Mouse (Mus musculus): ENCODE results near the gene Actl11.

The Actl11 gene

DNA sequence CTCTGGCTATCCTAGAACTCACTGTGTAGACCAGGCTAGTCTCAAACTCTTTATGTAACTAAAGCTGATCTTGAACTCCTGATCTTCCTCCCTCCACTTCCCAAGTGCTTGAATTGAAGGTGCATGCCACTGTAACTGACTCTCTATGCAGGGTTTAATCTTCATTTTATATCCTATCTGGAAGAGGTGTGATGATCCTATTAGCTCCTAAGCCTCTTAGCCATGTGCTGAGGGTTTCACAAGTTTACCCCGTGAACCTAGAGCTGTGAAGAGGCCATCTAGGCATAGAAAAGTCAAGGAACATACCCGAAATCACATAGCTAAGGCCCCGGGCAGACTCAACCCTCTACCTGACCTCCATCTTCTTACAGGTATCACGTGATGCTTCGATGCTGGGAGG lies 8.8 kb upstream of the Actl11 start:
- ATAC-seq (ENCODE audit: low TSS enrichment) = no peak

DNA sequence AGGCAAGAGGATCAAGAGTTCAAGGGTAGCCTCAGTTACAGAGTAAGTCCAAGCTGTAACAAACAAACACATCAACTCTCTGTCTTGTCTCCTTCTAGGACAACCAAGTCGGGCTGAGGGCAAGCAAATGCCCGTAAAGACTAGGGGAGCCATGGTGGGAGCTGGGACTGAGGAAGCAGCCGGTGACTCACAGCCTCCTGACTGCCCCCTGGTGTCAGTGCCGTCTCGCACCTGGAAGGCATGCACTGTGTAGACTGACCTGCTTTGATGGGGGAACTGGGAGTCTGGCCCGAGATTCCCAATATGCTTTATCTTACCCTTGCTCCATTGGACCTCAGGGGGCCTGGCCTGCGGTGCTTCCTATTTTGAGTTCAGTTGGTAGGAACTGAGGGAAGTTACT lies 5.2 kb upstream of the Actl11 start:
- no peak for ATAC-seq (ENCODE audit: low TSS enrichment)

DNA sequence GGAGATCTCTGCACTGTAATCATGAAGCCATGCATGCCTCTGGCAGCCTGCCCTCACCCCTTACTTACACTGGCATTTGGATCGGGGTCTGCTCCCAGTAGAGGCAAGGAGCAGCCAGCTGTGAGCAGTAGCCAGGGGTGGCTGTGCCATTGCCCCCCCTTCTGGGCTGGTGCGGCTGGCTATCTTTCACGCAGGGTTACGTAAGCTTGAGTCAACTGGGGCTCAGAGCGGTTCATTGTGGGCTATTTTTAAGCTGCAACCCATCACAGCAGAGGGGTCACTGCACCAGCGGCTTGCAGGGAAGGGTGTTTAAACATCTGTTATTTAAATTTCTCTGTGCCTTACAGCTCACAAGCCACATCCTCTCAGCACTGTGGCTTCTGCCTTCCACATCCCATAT lies 4.3 kb upstream of the Actl11 start:
- ATAC-seq (ENCODE audit: low TSS enrichment) = 0 out of 2 replicates have a peak, but pooled peaks have one; percentile 17

DNA sequence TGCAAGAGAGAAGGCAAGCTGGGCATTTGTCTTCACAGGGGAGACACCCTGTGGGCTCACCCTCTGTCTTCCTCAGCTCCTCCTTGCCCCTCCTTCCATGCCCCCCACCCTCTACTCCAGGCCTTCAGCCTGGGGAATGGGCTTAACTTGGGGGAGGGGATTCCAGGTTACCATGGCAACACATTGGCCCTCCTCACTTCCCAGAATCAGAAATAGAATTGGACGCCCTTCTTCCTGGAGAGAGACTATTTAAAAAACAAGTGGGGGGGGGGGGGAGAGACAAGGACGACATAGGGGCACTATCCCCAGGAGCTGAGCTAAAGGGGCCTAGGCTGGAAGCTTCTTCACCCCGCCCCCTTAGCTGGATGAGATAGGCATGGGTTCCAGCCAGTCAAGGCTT lies 3.0 kb upstream of the Actl11 start:
- no peak for ATAC-seq (ENCODE audit: low TSS enrichment)

DNA sequence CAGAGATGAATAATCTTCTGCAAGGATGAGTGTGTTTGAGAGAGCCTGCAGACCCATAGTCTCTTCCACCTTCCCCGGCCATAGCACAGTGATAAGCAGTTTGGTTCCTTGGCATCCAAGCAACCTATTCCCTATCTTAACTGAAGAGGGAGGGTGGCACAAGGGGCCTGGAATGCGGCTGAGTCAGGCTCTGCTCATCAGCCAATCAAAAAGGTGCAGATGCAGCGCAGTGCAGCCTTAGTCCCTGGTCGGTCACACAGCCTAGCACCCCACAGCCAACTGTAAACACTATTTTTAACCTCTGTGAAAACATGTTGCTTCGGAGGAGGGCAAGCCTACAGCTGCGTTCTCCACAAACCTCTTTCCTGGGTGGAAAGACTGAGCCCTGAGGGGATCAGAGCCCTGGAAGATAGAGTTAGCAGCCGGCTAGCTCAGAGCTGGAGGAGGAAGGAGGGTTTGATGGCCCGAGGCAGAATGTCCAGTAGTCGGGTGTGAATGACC lies 1.3 kb upstream of the Actl11 start:
- ATAC-seq (ENCODE audit: low TSS enrichment) = peak; percentile 52

DNA sequence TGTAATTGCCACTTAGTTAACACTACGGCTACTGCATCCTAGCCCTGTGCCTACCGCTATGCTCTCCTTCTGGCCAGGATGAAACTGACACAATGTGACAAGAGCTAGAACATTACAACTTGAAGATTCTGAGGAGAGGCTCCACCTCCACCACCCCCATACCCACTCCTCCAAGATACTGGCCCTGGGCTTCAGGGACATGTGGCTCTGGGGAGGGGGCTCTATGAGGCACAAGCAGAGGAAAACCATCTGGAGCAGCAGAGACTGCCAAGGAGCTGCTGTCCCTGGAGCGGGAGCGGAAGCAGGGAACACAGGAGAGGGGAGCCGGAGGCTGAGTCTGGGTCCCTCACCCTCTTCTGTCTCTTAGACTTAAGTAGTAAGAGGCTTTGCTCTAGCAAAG lies 520 bp upstream of the Actl11 start:
- ATAC-seq (ENCODE audit: low TSS enrichment) = no peak

DNA sequence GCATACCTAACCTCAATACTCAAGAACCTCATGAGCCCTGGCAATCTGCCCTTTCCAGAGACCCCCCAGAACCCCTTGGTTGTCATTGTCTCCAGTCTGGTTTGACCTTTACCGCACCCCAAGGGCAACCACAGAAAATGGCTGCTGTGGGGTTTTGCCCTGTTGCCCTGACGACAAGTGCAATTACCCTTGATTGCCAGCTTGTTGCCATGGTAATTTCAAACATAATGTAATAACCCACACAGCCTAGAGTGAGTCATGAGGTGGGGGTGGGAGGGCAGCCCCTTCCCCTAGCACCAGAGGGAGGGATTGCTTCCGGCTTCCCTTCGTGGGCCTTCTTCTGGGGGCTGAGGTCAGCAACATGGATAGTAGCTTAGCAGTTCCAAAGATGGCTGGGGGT lies 4.0 kb downstream of the Actl11 start:
- ATAC-seq (ENCODE audit: low TSS enrichment) = no peak

DNA sequence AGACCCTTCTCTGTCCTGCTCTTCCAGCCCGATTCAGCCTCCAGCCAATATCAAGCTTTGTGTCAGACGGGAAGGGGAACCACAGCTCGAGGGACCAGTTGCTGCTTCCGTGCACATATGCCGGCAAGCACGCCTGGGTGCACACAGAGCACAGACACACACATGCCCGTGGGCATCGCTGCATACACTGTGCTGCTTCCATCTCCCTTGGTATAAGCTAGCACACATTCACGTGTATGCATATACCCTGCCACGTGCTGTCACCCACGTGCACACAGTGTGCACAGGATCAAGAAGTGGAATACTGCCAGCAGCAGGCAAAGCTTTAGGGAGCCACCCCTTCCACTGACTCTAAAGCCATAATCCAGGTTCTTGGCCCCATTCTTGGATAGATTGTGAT lies 5.9 kb downstream of the Actl11 start:
- ATAC-seq (ENCODE audit: low TSS enrichment) = no peak; the same call in 1 of the 2 replicates

DNA sequence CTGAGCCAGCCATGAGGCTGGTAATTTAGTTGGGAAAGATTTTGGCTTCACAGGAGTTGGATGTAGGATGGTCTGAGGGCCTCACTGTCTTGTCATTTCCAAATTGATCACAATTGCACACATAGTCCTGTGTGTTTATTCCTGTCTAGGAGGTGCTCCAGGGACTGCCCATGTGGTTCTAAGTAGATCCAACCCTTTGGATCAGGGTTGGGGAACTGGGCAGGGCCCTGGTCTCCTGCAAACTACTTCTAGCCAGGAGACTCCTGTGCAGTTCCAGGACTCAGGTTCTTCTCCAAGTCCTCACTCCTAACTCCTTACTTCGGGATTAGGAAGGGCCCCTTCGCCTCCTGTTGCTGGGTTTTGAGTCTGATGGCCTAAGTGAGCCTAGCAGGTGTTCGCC lies 7.1 kb downstream of the Actl11 start, which contains the start of gene Camkv:
Gene Camkv, plus strand, starts transcription at position 301 of the 400 bp plus-strand sequence.
- ATAC-seq (ENCODE audit: low TSS enrichment) = peak; percentile 17; the same call in 1 of the 2 replicates

DNA sequence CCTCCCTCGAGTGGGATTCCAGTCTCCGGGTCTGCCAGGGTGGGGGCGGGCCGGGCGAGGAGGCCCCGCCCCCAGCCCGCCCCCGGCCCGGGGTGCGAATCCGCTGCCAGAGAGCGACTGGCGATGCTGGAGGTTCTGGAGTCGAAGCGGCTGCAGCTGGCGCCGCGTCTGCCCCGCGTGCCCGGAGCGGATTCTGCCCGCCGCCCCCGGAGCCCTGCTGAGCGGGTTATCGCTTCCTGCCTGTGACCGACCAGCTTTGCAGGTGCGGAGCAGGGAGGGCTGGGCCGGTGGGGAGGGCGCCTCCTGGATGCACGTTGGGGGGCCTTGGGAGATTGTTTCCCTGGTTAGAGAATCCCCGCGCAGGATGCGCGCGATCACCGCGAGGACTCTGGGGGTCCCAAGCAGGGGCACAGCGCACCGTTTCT lies 7.5 kb downstream of the Actl11 start:
- peak; percentile 42 for ATAC-seq (ENCODE audit: low TSS enrichment)

DNA sequence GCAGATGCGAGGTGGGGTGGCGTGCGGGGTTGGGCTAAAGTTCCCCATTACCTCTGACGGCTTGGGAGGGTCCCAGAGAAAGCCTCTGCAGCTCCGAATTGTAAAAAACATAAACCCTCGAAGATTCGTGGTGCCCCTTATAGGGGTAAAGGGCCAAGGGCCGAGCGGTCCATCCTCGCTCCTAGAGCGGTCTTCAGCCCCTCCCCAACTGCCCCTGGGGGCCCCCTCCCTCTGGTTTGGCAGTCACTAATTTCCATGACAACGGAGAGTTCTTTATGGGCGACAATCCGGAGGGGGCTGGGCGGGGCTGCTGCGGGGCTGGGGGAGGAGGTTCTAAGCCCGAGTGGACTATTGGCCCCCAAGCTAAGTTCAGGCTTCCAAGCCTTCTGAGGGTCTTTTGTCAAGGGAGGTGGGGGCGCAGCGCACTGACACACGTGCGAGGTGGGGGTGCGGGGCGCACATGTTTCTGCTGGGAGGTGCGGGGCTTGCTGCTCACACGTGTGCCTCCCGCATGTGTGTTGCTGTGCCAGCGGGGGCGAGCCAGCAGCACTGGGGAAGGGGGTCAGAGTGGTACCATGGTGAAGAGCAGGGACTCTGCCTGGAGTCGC lies 8.1 kb downstream of the Actl11 start:
- ATAC-seq (ENCODE audit: low TSS enrichment) = peak; percentile 17; the same call in 1 of the 2 replicates

DNA sequence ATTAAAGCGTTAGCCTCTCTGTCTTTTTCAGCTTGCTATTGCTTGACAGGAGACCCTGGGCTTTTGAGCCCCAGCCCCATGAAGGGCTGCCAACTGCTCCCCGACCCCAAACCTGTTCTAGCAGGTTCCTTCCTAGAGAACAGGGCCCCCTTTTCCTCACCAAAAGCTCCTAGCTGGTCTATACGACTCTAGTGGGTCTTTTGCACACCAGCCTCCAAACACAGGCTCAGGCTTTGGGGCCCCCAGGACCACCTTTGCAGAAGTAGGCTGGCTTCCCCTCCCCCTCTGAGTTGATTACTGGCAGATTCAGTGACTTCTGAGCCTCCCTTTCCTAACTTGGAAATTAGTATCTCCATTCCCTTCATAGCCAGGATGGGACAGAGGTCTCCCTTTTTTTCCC lies 8.6 kb downstream of the Actl11 start:
- no peak for ATAC-seq (ENCODE audit: low TSS enrichment)

DNA sequence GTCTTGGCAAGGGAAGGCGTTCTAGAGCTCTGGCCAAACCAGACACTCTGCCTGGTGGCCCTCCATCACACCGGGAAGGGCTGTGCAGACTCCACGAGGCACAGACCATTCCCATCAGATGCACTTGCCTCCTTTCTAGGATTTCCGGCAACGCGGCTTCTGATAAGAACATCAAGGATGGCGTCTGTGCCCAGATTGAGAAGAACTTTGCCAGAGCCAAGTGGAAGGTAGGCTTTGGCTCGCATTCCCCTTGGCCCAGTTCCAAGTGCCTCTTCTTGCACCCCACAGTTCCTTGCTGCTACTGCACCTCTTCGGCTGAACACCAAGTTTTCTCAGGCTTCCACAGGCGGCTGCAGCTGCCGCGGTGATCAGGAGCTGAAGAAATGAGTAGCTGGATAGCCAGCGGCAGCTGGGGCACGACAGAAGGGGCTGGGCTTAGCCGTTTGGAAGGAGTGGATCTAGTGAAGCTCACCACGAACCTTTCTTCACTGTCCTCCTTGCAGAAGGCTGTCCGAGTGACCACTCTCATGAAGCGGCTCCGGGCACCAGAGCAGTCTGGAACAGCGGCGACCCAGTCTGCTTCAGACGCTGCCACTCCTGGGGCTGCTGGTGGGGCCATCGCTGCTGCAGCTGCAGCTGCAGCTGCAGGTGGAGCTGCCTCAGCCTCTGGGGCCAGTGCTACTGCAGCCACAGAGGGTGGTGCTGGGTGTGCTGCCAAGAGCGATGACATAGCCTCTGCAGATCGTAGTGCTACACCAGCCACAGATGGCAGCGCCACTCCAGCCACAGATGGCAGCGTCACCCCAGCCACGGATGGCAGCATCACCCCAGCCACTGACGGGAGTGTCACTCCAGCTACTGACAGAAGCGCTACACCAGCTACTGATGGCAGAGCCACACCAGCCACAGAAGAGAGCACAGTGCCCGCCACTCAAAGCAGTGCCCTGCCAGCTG lies 19.2 kb downstream of the Actl11 start:
- ATAC-seq (ENCODE audit: low TSS enrichment) = no peak

DNA sequence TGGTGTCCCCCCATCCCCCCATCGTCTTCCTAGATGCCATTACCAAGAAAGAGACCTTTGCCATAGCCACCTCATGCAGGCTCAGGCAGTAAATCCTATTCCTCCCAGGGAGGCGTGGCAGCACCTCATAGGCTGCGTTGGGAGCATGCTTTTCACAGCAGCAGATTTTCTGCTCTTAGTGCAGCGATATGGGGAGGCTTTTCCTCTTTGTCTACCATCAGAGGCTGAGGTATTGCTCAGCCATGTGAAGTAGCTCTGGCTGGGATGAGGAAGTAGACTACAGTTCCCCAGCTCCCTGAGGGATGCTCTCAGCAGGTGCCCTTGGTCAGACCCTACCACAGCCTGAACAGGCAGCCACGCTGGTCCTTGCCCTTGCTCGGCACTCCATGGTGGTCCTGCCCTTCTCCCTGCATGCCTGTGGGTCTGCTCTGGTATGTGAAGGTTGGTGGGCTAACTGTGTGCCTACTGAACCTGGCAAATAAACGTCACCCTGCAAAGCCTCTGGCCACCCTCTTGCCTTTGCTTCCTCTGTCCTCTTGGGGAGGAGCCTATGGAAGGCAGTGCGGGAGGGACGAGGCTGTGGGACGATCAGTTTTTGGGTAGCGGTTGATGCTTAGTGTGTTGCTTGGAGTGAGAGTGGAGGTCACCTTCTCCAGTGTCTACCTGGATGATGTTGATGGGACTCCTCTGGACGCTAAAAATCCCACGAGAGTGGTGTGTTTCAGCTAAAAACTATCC lies 21.1 kb downstream of the Actl11 start:
- ATAC-seq (ENCODE audit: low TSS enrichment) = no peak

DNA sequence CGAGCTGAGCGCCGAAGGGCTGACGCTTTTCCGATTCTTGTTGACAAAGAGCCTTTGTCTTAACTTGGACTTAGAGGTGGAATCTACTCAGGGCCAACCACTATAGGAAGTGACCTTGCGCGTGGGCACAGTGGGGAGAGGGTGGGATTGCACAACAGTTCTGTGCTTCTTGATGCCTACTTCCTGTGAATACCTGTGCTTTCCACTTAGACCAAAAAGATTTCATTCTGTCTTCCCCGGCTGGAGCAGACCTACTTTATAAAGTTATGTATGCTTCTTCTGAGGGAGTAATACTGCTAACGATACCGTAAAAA lies 21.6 kb downstream of the Actl11 start, which contains the start of gene Traip:
Gene Traip, plus strand, starts transcription at position 215 of the 314 bp plus-strand sequence.
- no peak for ATAC-seq (ENCODE audit: low TSS enrichment)

DNA sequence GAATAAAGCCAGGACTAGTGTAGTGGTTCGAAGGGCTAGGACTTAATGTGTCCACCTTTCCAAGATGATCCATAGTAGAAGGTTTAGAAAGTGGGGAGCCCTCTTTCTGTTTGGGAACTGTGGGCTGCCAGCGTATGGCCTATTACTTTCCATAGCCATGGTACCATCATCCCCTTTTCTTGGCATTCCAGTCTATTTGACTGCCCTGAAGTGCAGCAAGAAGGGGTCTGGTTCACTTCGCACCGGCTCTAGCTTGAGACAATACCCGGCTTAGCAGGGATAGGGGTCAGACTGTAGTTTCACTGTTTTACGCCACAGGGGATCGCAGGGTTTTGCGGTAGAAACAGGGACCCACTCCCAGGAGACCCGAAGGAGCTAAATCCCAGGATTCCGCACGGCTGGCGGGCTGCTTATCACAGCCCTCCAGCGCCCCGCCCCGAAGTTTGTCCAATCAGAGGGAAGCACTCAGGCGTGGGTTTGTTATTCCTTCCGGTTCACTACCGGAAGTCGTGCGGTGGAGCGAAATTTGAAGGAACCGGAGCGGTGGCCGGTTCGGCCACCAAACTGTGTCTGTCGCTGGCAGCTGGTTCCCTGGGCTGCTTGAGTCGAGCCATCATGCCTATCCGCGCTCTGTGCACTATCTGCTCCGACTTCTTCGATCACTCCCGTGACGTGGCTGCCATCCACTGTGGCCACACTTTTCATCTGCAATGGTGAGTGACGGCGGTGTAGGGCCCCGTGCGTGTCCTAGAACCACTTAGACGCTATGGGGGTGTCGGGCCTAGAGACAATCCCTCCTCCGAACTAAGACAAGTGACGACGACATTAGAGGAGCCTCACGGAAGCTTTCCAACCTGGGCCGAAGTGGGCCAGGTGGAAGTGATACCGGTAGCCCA lies 22.4 kb downstream of the Actl11 start:
- peak; percentile 96 for ATAC-seq (ENCODE audit: low TSS enrichment)

DNA sequence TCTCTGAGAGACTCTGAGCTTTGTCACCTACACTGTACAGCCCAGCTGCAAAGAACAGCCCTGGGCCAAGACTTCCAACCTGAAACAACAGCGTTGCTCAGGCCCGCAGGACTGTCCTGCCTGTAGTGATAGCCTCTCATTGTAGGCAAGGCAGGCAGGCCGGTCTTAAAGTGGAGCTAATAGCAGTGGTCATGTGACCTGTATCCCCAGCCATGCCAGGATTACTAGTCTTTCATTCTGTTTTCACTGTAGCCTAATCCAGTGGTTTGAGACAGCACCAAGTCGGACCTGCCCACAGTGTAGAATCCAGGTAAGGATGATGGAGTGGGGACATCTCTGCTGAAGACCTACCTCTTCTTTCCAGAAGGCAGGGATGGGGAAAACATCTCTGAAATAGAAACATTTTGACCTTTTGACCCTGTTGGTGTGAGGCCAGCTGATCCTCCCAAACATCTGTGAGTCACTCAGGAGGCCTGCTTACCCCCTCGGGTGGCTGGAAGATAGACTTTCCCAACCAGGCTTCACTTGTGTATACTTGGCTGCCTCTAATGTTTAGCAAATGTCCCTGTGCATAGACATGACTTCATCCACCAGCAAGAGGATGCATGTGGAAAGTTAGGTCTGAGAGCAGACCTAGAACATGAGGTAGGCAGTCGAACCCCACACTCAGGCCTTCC lies 27.5 kb downstream of the Actl11 start:
- ATAC-seq (ENCODE audit: low TSS enrichment) = no peak

DNA sequence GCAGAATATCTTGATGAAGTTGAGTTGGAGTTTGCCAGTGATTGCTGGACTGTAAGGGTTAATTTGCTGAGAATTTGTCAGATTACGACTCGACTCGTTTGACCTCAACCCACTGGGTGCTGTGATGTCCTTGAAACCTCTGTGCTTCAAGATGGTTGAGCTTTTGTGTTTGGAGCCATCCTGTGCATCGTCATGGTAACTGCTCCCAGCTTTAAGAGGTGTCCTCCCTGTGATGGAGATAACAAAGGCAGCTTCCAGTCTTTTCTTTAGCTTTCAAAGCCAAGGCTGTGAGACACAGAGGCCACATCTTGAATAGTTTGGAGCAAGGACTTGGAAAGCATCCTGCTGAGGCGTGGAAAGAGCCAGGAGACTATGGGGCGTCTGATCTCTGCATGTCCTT lies 28.9 kb downstream of the Actl11 start:
- ATAC-seq (ENCODE audit: low TSS enrichment) = no peak

DNA sequence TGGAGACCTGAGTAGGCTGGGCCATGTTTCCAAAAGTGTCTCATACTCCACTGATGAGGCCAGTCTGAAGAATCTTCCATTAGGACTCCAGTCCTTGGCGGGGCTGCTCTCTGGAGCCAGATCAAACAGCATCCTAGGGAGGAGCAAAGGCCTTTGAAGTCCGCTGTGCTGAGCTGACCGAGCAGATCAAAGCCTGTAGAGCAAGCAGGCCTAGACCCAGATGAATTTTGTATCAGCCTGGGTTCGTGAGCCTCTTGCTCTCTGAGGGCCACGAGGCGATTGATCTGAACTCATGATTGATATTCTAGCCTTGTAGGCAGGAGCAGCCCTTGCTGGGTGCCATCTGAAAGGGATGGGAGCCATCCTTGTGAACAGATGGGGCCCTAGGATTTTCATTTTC lies 31.6 kb downstream of the Actl11 start:
- ATAC-seq (ENCODE audit: low TSS enrichment) = no peak

DNA sequence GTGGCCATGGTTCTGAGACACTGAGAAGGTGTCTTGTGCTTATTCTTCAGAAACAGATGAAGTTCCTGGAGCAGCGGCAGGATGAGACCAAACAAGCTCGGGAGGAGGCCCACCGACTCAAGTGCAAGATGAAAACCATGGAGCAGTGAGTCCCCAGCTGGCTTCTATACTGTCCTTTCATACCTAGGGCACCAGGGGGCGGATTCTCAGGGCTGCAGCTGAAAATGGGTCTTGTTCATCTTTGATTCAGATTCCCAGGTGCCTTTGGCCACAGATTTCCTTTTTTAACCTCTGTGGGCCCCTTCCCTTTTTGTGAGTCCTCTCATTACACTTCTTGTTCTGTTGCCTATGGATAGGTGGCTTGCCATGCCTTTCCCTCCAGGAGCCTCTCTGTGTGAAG lies 32.7 kb downstream of the Actl11 start:
- no peak for ATAC-seq (ENCODE audit: low TSS enrichment)

DNA sequence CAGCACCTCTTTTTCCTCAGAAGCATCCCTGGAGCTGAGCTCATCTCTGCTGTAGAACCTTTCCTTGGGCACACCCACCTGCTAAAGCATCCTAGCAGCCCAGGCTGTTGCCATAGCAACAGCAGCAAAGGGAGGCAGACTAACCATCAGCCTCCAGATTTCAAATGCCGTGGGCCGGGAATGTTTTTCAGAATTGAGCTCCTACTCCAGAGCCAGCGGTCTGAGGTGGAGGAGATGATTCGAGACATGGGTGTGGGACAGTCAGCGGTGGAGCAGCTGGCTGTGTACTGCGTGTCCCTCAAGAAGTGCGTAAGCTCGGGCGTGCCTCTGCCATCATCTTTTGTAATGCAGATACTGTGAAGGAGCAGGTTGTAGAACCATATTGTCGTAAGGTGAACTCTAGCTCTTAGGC lies 33.1 kb downstream of the Actl11 start:
- peak; percentile 82 for ATAC-seq (ENCODE audit: low TSS enrichment)

Data from frontal cortex, adult (tissue).